Mouse (Mus musculus): Measurements from ENCODE around the gene Gnb5. TPM values are rescaled to one million over a fixed set of nuclear protein-coding genes. Genes with fewer than 3 reads are reported as not detected.
A peak's percentile ranks its signal among the peaks of the same experiment; 100 is the strongest.
"Not testable (repeated sequence)": the region's sequence is repeated elsewhere in the genome, so short reads cannot be mapped to it uniquely, and the experiment has no call there.

Gnb5 gene
- total and polyA plus RNA-seq, 3 experiments: 3.1 to 6.5 (median 4.7) TPM

DNA sequence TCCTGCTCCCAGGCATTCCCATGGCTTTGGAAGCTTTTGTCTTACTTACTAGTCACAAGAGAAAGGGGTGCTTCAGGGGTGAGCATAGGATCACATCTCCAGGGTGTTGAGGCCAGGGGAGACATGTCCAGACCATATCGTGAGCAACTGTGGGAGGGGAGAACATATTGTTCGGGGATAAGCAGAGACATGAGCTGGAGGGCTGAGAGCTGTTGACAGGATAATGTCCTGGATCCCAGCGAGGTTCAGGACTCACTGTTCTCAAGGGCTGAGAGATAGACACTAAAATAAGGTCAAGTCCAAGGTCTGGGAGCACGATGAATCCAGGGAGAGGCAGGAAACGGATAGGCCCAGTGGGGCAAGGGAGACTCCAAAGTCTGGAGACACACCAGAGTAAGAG is 56.9 kb downstream of the Gnb5 start:
- H3K36me3 ChIP-seq (replicated peaks in 1 of 2; ENCODE audit: control insufficient read depth in 1 of 2, insufficient read depth in 1 of 2, low read length in 1 of 2): no peaks in the 10 kb centered on the region
- H3K79me2 ChIP-seq (replicated peaks; ENCODE audit: control insufficient read depth, extremely low read depth, insufficient read depth, poor library complexity, severe bottlenecking): no peaks in the 10 kb centered on the region
- no peak overlapping the region for H3K9ac ChIP-seq (ENCODE audit: insufficient read depth, low read depth)
- dilution Hi-C loops (cut with MboI; ENCODE audit: extremely low pct_ligation_motif_present, extremely low pct_unique_long_range_greater_than_20kb, low sequenced_read_pairs): no loop called here
- TF ChIP-seq KAT2A (IDR thresholded peaks at IDR 0.05; ENCODE audit: insufficient replicate concordance, low read length) (no peak), MYC (IDR thresholded peaks at IDR 0.05; ENCODE audit: low read depth, low read length) (no peak), MAZ (IDR thresholded peaks at IDR 0.05; ENCODE audit: low read depth, low read length) (no peak), SMC3 (IDR thresholded peaks at IDR 0.05; ENCODE audit: low read depth, low read length) (no peak), POLR2A (IDR thresholded peaks at IDR 0.05; ENCODE audit: low read depth, low read length) (no peak), HCFC1 (IDR thresholded peaks at IDR 0.05; ENCODE audit: low read depth, low read length) (no peak), MAFK (IDR thresholded peaks at IDR 0.05; ENCODE audit: insufficient replicate concordance, low read length) (no peak), GABPA (IDR thresholded peaks at IDR 0.05; ENCODE audit: insufficient replicate concordance, low read depth, low read length) (no peak), ZNF384 (IDR thresholded peaks at IDR 0.05; ENCODE audit: low read depth, low read length) (no peak), PAX5 (IDR thresholded peaks at IDR 0.05; ENCODE audit: low read length) (no peak), EP300 (IDR thresholded peaks at IDR 0.05; ENCODE audit: low read length) (no peak), CTCF (conservative IDR thresholded peaks at IDR 0.05 in 1 of 2, IDR thresholded peaks at IDR 0.05 in 1 of 2; ENCODE audit: low read depth in 2 of 2, low read length in 2 of 2) (no peak), JUND (conservative IDR thresholded peaks at IDR 0.05; ENCODE audit: low read depth, low read length) (no peak), TCF12 (IDR thresholded peaks at IDR 0.05; ENCODE audit: low read depth, low read length) (no peak), MEF2A (IDR thresholded peaks at IDR 0.05; ENCODE audit: borderline replicate concordance, low read depth, low read length) (no peak)
- H3K4me2 ChIP-seq (ENCODE audit: insufficient read depth, low read depth, poor library complexity, severe bottlenecking): no peak overlapping the region
- no peaks in the 10 kb centered on the region for H3K27me3 ChIP-seq (replicated peaks)
- H3K4me3 ChIP-seq (replicated peaks in 1 of 3; ENCODE audit: low read depth in 2 of 3, low read length in 2 of 3, poor library complexity in 1 of 3): no peak overlapping the region
- in situ Hi-C loops (cut with MboI; ENCODE audit: low pct_ligation_motif_present, low pct_unique_long_range_greater_than_20kb, low sequenced_read_pairs): no loop called here
- no peak for DNase-seq (ENCODE audit: extremely low read depth)
- H3K27ac ChIP-seq (ENCODE audit: insufficient read depth, low read depth): no peak overlapping the region
- H3K4me1 ChIP-seq (ENCODE audit: control insufficient read depth in 1 of 2, insufficient read depth in 2 of 2): peaks cover 0 to 5% of the 10 kb centered on the region in 2 experiments; a peak in 1 of 4 replicates
- H3K9me3 ChIP-seq (replicated peaks; ENCODE audit: low read length): no peaks in the 10 kb centered on the region

DNA sequence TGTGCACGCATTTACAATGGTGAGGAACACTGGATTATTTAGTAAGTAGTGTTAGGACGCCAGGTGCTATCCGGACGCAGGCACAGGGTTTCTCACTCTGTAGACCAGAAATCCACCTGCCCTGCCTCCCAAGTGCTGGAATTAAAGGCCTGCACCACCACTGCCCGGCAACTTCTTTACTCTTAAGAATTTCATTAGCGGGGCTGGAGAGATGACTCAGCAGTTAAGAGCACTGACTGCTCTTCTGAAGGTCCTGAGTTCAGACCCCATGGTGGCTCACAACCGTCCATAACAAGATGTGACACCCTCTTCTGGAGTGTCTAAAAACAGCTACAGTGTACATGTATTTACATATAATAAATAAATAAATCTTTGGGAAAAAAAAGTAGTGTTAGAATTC is 57.6 kb downstream of the Gnb5 start:
- in situ Hi-C loops (cut with MboI; ENCODE audit: low pct_ligation_motif_present, low pct_unique_long_range_greater_than_20kb, low sequenced_read_pairs); H3K4me2 ChIP-seq (ENCODE audit: insufficient read depth, low read depth, poor library complexity, severe bottlenecking); DNase-seq (ENCODE audit: extremely low read depth); H3K27me3 ChIP-seq (replicated peaks); dilution Hi-C loops (cut with MboI; ENCODE audit: extremely low pct_ligation_motif_present, extremely low pct_unique_long_range_greater_than_20kb, low sequenced_read_pairs); H3K27ac ChIP-seq (ENCODE audit: insufficient read depth, low read depth); H3K9ac ChIP-seq (ENCODE audit: insufficient read depth, low read depth); H3K4me3 ChIP-seq (replicated peaks in 1 of 3; ENCODE audit: low read depth in 2 of 3, low read length in 2 of 3, poor library complexity in 1 of 3); H3K4me1 ChIP-seq (ENCODE audit: control insufficient read depth in 1 of 2, insufficient read depth in 2 of 2); H3K9me3 ChIP-seq (replicated peaks; ENCODE audit: low read length); H3K79me2 ChIP-seq (replicated peaks; ENCODE audit: control insufficient read depth, extremely low read depth, insufficient read depth, poor library complexity, severe bottlenecking); H3K36me3 ChIP-seq (replicated peaks in 1 of 2; ENCODE audit: control insufficient read depth in 1 of 2, insufficient read depth in 1 of 2, low read length in 1 of 2): not testable (repeated sequence)
- TF ChIP-seq MAFK (IDR thresholded peaks at IDR 0.05; ENCODE audit: insufficient replicate concordance, low read length): 0 out of 2 replicates have a peak, but pooled peaks have one; percentile 29

DNA sequence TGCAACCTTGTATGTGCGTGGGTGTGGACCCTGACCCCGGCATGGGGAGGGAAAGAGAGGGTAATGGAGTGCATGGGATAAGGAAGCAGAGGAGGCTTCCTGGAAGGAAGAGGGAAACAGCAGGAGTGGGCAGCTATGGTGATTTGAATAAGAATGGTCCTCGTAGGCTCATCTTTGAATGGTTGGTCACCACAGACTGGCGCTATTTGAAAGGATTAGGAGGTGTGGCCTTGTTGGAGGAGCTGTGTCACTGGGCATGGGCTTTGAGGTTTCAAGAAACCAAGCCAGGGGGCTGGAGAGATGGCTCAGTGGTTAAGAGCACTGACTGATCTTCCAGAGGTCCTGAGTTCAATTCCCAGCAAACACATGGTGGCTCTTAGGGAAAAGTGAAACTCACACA is 59.1 kb downstream of the Gnb5 start:
- H3K4me2 ChIP-seq (ENCODE audit: insufficient read depth, low read depth, poor library complexity, severe bottlenecking): no peak overlapping the region
- H3K4me1 ChIP-seq (ENCODE audit: control insufficient read depth in 1 of 2, insufficient read depth in 2 of 2): peaks cover 0 to 4% of the 10 kb centered on the region in 2 experiments; a peak in 1 of 4 replicates
- dilution Hi-C loops (cut with MboI; ENCODE audit: extremely low pct_ligation_motif_present, extremely low pct_unique_long_range_greater_than_20kb, low sequenced_read_pairs): no loop called here

More for the DNA sequence above, 59.1 kb downstream of the Gnb5 start:
- Histone ChIP-seq H3K27me3 (replicated peaks) (no peaks in the 10 kb centered on the region), H3K4me3 (replicated peaks in 1 of 3; ENCODE audit: low read depth in 2 of 3, low read length in 2 of 3, poor library complexity in 1 of 3) (no peak overlapping the region), H3K36me3 (replicated peaks in 1 of 2; ENCODE audit: control insufficient read depth in 1 of 2, insufficient read depth in 1 of 2, low read length in 1 of 2) (no peaks in the 10 kb centered on the region), H3K9me3 (replicated peaks; ENCODE audit: low read length) (no peaks in the 10 kb centered on the region), H3K27ac (ENCODE audit: insufficient read depth, low read depth) (no peak overlapping the region), H3K9ac (ENCODE audit: insufficient read depth, low read depth) (no peak overlapping the region), H3K79me2 (replicated peaks; ENCODE audit: control insufficient read depth, extremely low read depth, insufficient read depth, poor library complexity, severe bottlenecking) (no peaks in the 10 kb centered on the region)
- DNase-seq (ENCODE audit: extremely low read depth): no peak
- TF ChIP-seq UBTF (IDR thresholded peaks at IDR 0.05; ENCODE audit: low read depth, low read length) (no peak), MAX (IDR thresholded peaks at IDR 0.05; ENCODE audit: low read length) (no peak), RCOR1 (conservative IDR thresholded peaks at IDR 0.05; ENCODE audit: low read depth, low read length) (no peak)
- in situ Hi-C loops (cut with MboI; ENCODE audit: low pct_ligation_motif_present, low pct_unique_long_range_greater_than_20kb, low sequenced_read_pairs): no loop called here
